Mouse (Mus musculus): ENCODE measurements at regions not wholly inside any gene's neighbourhood (a gene's known extent, or its start where the extent isn't known, plus 50 kb on each side); places are given as distances from the start of the nearest gene placed in this dataset.
A peak's percentile ranks its signal among the peaks of the same experiment; 100 is the strongest.

- Histone ChIP-seq H3K27me3 (ENCODE audit: insufficient read depth, low read length) (no peaks in the 10 kb centered on the region), H3K4me3 (ENCODE audit: low read length) (no peak overlapping the region), H3K9me3 (ENCODE audit: low read length) (no peaks in the 10 kb centered on the region), H3K4me1 (ENCODE audit: insufficient read depth, low read length) (no peaks in the 10 kb centered on the region), H3K4me2 (ENCODE audit: low read depth, low read length) (no peak overlapping the region), H3K36me3 (ENCODE audit: insufficient read depth, low read length) (no peaks in the 10 kb centered on the region), H3K9ac (replicated peaks; ENCODE audit: low read length) (no peak overlapping the region), H3K27ac (no peak overlapping the region)
- no peak for ATAC-seq
- no peak for DNase-seq (ENCODE audit: low spot score)
- 78% methylated on average over 5 of the region's 5 CpGs for WGBS
- no peak for TF ChIP-seq CTCF (IDR thresholded peaks at IDR 0.05; ENCODE audit: low read depth)
These were observed 65.8 kb upstream of the Atp11b start for GRCm38 (mm10) chr3:35688111-35688510.

- Histone ChIP-seq H3K4me3 (ENCODE audit: low read length) (no peak overlapping the region), H3K27me3 (ENCODE audit: insufficient read depth, low read length) (no peaks in the 10 kb centered on the region), H3K4me2 (ENCODE audit: low read depth, low read length) (no peak overlapping the region), H3K9ac (replicated peaks; ENCODE audit: low read length) (no peak overlapping the region), H3K27ac (no peak overlapping the region), H3K36me3 (ENCODE audit: insufficient read depth, low read length) (no peaks in the 10 kb centered on the region), H3K4me1 (ENCODE audit: insufficient read depth, low read length) (no peaks in the 10 kb centered on the region), H3K9me3 (ENCODE audit: low read length) (no peaks in the 10 kb centered on the region)
- TF ChIP-seq CTCF (IDR thresholded peaks at IDR 0.05; ENCODE audit: low read depth), result peak; percentile 85
- 23% methylated on average over 4 of the region's 4 CpGs for WGBS
- DNase-seq (ENCODE audit: low spot score) (peak; percentile 85), ATAC-seq (peak; percentile 90)
These were observed 65.1 kb upstream of the Atp11b start for GRCm38 (mm10) chr3:35688781-35689180.

GRCm38 (mm10) chr3:35693039-35693438 lies 60.9 kb upstream of the Atp11b start:
- Histone ChIP-seq H3K36me3 (ENCODE audit: insufficient read depth, low read length) (no peaks in the 10 kb centered on the region), H3K27ac (no peak overlapping the region)
- peak; percentile 60 for DNase-seq (ENCODE audit: low spot score)

DNA sequence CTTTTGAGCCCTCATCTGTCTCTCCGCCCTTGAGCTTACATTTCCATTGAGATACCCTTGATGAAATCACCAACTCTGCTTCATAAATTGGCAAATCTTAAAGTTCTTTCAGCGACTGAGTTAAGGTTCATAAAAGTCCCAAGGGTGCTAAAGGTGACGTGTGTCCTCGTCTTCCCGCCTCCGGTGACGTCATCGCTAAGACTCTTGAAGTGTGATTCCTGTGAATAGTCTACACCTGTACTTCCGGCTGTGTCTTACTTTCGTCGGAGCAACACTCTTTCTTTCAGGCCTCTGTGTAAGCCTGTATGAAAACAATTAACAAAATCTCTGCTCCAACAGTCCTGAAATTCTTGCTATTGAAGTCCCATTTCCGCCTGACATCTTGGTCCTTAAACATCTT lies 60.4 kb upstream of the Atp11b start:
- DNase-seq (ENCODE audit: low spot score) (no peak), ATAC-seq (no peak)
- Histone ChIP-seq H3K9ac (replicated peaks; ENCODE audit: low read length) (no peak overlapping the region), H3K4me2 (ENCODE audit: low read depth, low read length) (no peak overlapping the region), H3K27me3 (ENCODE audit: insufficient read depth, low read length) (no peaks in the 10 kb centered on the region), H3K27ac (no peak overlapping the region), H3K9me3 (ENCODE audit: low read length) (no peaks in the 10 kb centered on the region), H3K36me3 (ENCODE audit: insufficient read depth, low read length) (no peaks in the 10 kb centered on the region), H3K4me1 (ENCODE audit: insufficient read depth, low read length) (no peaks in the 10 kb centered on the region), H3K4me3 (ENCODE audit: low read length) (no peak overlapping the region)
- 87% methylated on average over 12 of the region's 12 CpGs for WGBS
- no peak for TF ChIP-seq CTCF (IDR thresholded peaks at IDR 0.05; ENCODE audit: low read depth)

More at GRCm38 (mm10) chr3:35693039-35693438, 60.9 kb upstream of the Atp11b start:
- WGBS, result 55% methylated on average over 6 of the region's 6 CpGs
- no peaks in the 10 kb centered on the region for H3K27me3 ChIP-seq (ENCODE audit: insufficient read depth, low read length)
- H3K4me1 ChIP-seq (ENCODE audit: insufficient read depth, low read length), result no peaks in the 10 kb centered on the region
- H3K4me2 ChIP-seq (ENCODE audit: low read depth, low read length), result no peak overlapping the region
- no peak overlapping the region for H3K4me3 ChIP-seq (ENCODE audit: low read length)
- peak; percentile 71 for TF ChIP-seq CTCF (IDR thresholded peaks at IDR 0.05; ENCODE audit: low read depth)
- no peaks in the 10 kb centered on the region for H3K9me3 ChIP-seq (ENCODE audit: low read length)
- no peak overlapping the region for H3K9ac ChIP-seq (replicated peaks; ENCODE audit: low read length)
- ATAC-seq, result peak; percentile 80

DNA sequence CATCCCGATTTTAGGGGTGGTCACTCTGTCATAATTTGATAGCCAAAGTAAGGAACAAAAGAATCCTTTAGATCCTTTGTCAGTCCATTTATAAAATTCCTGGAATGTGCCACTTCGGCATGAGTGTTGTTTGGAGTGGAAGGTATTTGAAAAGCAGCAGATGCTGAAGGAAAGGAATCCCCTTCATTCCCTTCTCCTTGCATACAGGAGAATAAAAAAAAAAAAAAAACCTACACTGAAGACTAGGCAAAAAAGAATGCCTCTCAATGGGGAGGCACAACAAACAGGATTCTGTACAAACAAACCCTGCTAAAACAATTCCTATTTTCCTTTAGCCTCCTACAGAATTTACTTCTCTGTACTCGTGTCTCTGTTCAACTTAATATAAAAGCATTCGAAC lies 59.7 kb upstream of the Atp11b start:
- no peak for ATAC-seq
- Histone ChIP-seq H3K9me3 (ENCODE audit: low read length) (no peaks in the 10 kb centered on the region), H3K4me3 (ENCODE audit: low read length) (no peak overlapping the region), H3K36me3 (ENCODE audit: insufficient read depth, low read length) (no peaks in the 10 kb centered on the region), H3K27me3 (ENCODE audit: insufficient read depth, low read length) (no peaks in the 10 kb centered on the region), H3K4me1 (ENCODE audit: insufficient read depth, low read length) (no peaks in the 10 kb centered on the region), H3K4me2 (ENCODE audit: low read depth, low read length) (no peak overlapping the region), H3K27ac (no peak overlapping the region), H3K9ac (replicated peaks; ENCODE audit: low read length) (no peak overlapping the region)
- WGBS, result 69% methylated on average over 4 of the region's 4 CpGs
- no peak for TF ChIP-seq CTCF (IDR thresholded peaks at IDR 0.05; ENCODE audit: low read depth)
- DNase-seq (ENCODE audit: low spot score), result no peak

DNA sequence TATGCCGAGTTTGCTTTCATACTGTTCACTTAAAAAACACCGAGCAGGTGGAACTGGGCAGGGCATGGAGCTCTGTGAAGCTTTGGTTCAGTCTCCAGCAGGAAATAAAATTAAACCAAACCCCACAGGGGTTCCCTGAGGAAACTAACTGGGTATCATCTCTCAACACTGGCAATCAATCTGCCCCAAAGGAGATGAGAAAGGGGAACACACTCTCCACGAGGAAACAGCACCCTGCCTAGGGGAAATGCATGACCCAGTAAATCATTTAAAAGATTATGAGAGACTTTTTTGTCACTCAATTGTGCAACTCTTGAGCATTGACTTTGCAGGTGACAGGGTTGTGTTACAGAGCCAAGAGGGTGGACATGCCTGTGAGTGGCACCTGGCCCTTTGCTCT lies 58.0 kb upstream of the Atp11b start:
- TF ChIP-seq CTCF (IDR thresholded peaks at IDR 0.05; ENCODE audit: low read depth), result no peak

DNA sequence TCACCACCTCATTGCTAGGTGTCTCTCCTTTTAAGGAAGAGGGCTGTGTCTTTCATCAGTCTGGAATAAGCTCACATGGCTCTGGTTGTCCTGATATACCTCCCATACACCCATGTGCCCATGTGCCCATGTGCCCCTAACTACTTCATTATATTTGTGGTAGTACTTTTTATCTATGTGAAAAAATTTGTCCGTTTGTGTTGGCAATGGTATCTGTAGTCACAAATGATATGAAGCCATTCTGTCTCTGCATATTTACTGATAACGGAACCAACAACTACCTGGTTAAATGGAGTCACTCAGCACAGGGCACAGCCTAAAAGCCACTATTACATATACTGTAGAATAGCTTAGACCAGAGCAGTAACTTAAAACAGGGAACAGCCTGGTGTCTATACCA lies 54.6 kb upstream of the Atp11b start:
- no peak for DNase-seq (ENCODE audit: low spot score)
- TF ChIP-seq CTCF (IDR thresholded peaks at IDR 0.05; ENCODE audit: low read depth), result no peak
- no peak for ATAC-seq

More for the DNA sequence above, 58.0 kb upstream of the Atp11b start:
- ATAC-seq (no peak), DNase-seq (ENCODE audit: low spot score) (no peak)
- H3K36me3 ChIP-seq (ENCODE audit: insufficient read depth, low read length), result no peaks in the 10 kb centered on the region
- no peak overlapping the region for H3K9ac ChIP-seq (replicated peaks; ENCODE audit: low read length)
- no peaks in the 10 kb centered on the region for H3K4me1 ChIP-seq (ENCODE audit: insufficient read depth, low read length)
- WGBS, result 69% methylated on average over 3 of the region's 3 CpGs
- no peak overlapping the region for H3K27ac ChIP-seq
- no peaks in the 10 kb centered on the region for H3K9me3 ChIP-seq (ENCODE audit: low read length)
- H3K4me3 ChIP-seq (ENCODE audit: low read length), result no peak overlapping the region
- no peak overlapping the region for H3K4me2 ChIP-seq (ENCODE audit: low read depth, low read length)
- H3K27me3 ChIP-seq (ENCODE audit: insufficient read depth, low read length), result no peaks in the 10 kb centered on the region

More for the DNA sequence above, 54.6 kb upstream of the Atp11b start:
- Histone ChIP-seq H3K27me3 (ENCODE audit: insufficient read depth, low read length) (no peaks in the 10 kb centered on the region), H3K36me3 (ENCODE audit: insufficient read depth, low read length) (no peaks in the 10 kb centered on the region), H3K4me3 (ENCODE audit: low read length) (no peak overlapping the region), H3K27ac (no peak overlapping the region), H3K4me1 (ENCODE audit: insufficient read depth, low read length) (no peaks in the 10 kb centered on the region), H3K4me2 (ENCODE audit: low read depth, low read length) (no peak overlapping the region), H3K9me3 (ENCODE audit: low read length) (no peaks in the 10 kb centered on the region), H3K9ac (replicated peaks; ENCODE audit: low read length) (no peak overlapping the region)
- 88% methylated on average over 2 of the region's 2 CpGs for WGBS
